Mouse (Mus musculus) intestine, embryonic 16.5 days (tissue): Measurements from ENCODE around the gene Figla. TPM values are rescaled to one million over a fixed set of nuclear protein-coding genes. Genes with fewer than 3 reads are reported as not detected.
A peak's percentile ranks its signal among the peaks of the same experiment; 100 is the strongest.

ENCODE experiments used
- ATAC-seq: fragments of 200-750 bp; cut with Nextera tagmentation; 2 replicates; pipeline ENCODE4 v1.8.0; 2017; ENCODE audit warnings: moderate TSS enrichment, moderate library complexity
- H3K27ac ChIP-seq: fragments of 300-500 bp; sonication (generic); 2 replicates; pipeline ENCODE4 v1.5.1; 2014; ENCODE audit warnings: mild to moderate bottlenecking, low read length
- H3K27me3 ChIP-seq: fragments of 300-500 bp; sonication (generic); replicated peaks from 2 replicates; pipeline ENCODE4 v1.6.1; 2014; ENCODE audit warnings: low read length, control low read depth, mixed read lengths; ENCODE audit not compliant: control insufficient read depth, insufficient read depth
- H3K36me3 ChIP-seq: fragments of 300-500 bp; sonication (generic); 2 replicates; pipeline ENCODE4 v1.6.1; 2014; ENCODE audit warnings: low read length, control low read depth; ENCODE audit not compliant: control insufficient read depth, insufficient read depth
- H3K4me1 ChIP-seq: fragments of 300-500 bp; sonication (generic); 2 replicates; pipeline ENCODE4 v1.6.1; 2014; ENCODE audit warnings: low read length, control low read depth, mixed read lengths; ENCODE audit not compliant: control insufficient read depth, insufficient read depth
- H3K4me2 ChIP-seq: fragments of 300-500 bp; sonication (generic); 2 replicates; pipeline ENCODE4 v1.6.1; 2014; ENCODE audit warnings: low read depth, low read length, control low read depth
- H3K4me3 ChIP-seq: fragments of 300-500 bp; sonication (generic); 2 replicates; pipeline ENCODE4 v1.5.1; 2014; ENCODE audit warnings: mild to moderate bottlenecking, low read length
- H3K9ac ChIP-seq: fragments of 300-500 bp; sonication (generic); 2 replicates; pipeline ENCODE4 v1.6.1; 2014; ENCODE audit warnings: low read depth, low read length
- H3K9me3 ChIP-seq: fragments of 300-500 bp; sonication (generic); 2 replicates; pipeline ENCODE4 v1.6.1; 2016; ENCODE audit warnings: low read length, control low read depth; ENCODE audit not compliant: control insufficient read depth
- WGBS: fragments of 180-500 bp; shearing (Covaris S2); extraction: QIAGEN DNeasy Blood & Tissue Kit; methylation state at CpG from one replicate; pipeline ENCODE4 v1.1.7; 2014; 5-methylcytosine and 5-hydroxymethylcytosine counted together
- polyA plus RNA-seq: library from polyadenylated mRNA; unstranded; fragments of >200 nt; fragmentation: Nextera tagmentation; extraction: Ambion mirVana; gene quantifications from 2 replicates; pipeline ENCODE4 v1.2.1, GENCODE M21; 2015

Gene Figla
- polyA plus RNA-seq, 1 experiment from 2014 or later: not detected

GRCm38 (mm10) chr6:86026632-86027292 lies 10.8 kb downstream of the Figla start:
- Histone ChIP-seq H3K9me3 (no peaks in the 10 kb centered on the region), H3K27ac (no peak overlapping the region), H3K4me2 (no peak overlapping the region), H3K4me1 (peaks cover 5% of the 10 kb centered on the region; the same call in 1 of the 2 replicates), H3K27me3 (peaks cover 18% of the 10 kb centered on the region), H3K36me3 (no peaks in the 10 kb centered on the region), H3K4me3 (no peak overlapping the region), H3K9ac (no peak overlapping the region)
- 82% methylated on average over 8 of the region's 8 CpGs for WGBS
- no peak for ATAC-seq

GRCm38 (mm10) chr6:86028150-86028549 lies 12.2 kb downstream of the Figla start:
- H3K4me2 ChIP-seq: peak overlapping the region; percentile 85
- H3K9me3 ChIP-seq: no peaks in the 10 kb centered on the region
- no peak overlapping the region for H3K27ac ChIP-seq
- H3K9ac ChIP-seq: peak overlapping the region; percentile 66; the same call in 1 of the 2 replicates
- peaks cover 5% of the 10 kb centered on the region; the same call in 1 of the 2 replicates for H3K4me1 ChIP-seq
- no peak for ATAC-seq
- H3K27me3 ChIP-seq: peaks cover 18% of the 10 kb centered on the region
- WGBS: 81% methylated on average over 2 of the region's 2 CpGs
- no peaks in the 10 kb centered on the region for H3K36me3 ChIP-seq
- peak overlapping the region; percentile 51; the same call in 1 of the 2 replicates for H3K4me3 ChIP-seq

DNA sequence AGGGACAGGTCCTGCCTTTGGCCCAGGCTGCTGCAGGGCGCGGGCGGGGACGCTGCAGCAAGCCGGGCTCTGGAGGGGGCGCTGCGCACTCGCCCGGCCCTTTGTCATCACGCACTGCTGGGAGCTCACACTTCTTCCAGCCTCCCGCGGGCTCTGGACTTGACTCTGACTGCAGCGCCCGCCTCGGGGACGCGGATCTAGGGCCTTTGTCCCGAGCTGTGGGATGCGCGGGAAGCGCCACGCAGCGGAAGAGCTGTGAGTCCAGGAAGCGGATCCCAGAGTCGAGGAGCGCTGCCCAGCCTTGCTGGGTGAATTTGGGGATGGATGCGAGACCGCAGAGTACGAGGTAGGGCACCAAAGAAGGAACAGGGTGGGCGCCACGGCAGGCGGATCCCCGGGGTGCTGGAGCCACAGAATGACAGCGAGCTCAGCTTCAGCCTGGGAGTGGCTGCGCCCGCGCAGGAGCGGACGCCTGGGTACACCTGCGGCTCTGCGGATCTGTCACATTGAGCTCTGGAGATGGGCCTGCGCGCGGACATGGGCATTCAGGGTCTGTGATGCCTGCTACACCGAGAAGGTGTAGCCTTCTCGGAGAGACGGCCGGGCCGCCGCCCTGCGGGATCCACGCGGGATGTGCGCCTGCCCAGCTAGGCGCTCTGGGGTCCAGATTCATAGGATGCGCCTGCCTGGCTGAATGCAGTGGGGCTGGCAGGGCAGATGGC lies 12.8 kb downstream of the Figla start, which contains the start of gene Add2:
Add2 (plus strand) TSS at position 81 of the 722 bp plus-strand sequence.
- H3K4me3 ChIP-seq: peak within 1 kb of the TSS; percentile 51
- ATAC-seq: peak; percentile 58
- peaks cover 5% of the 10 kb centered on the region; the same call in 1 of the 2 replicates for H3K4me1 ChIP-seq
- H3K27me3 ChIP-seq: peaks cover 18% of the 10 kb centered on the region
- H3K4me2 ChIP-seq: peak within 1 kb of the TSS; percentile 85
- peak within 1 kb of the TSS; percentile 66 for H3K9ac ChIP-seq
- WGBS: 2% methylated on average over 56 of the region's 56 CpGs
- no peaks in the 10 kb centered on the region for H3K36me3 ChIP-seq
- H3K27ac ChIP-seq: no peak within 1 kb of the TSS
- no peaks in the 10 kb centered on the region for H3K9me3 ChIP-seq

GRCm38 (mm10) chr6:86029323-86029713 lies 13.3 kb downstream of the Figla start:
- Histone ChIP-seq H3K27me3 (peaks cover 18% of the 10 kb centered on the region), H3K9me3 (no peaks in the 10 kb centered on the region), H3K4me3 (peak overlapping the region; percentile 51), H3K4me2 (peak overlapping the region; percentile 85), H3K9ac (peak overlapping the region; percentile 66), H3K4me1 (peaks cover 5% of the 10 kb centered on the region; the same call in 1 of the 2 replicates), H3K36me3 (no peaks in the 10 kb centered on the region), H3K27ac (no peak overlapping the region)
- ATAC-seq: no peak
- WGBS: 10% methylated on average over 6 of the region's 6 CpGs

DNA sequence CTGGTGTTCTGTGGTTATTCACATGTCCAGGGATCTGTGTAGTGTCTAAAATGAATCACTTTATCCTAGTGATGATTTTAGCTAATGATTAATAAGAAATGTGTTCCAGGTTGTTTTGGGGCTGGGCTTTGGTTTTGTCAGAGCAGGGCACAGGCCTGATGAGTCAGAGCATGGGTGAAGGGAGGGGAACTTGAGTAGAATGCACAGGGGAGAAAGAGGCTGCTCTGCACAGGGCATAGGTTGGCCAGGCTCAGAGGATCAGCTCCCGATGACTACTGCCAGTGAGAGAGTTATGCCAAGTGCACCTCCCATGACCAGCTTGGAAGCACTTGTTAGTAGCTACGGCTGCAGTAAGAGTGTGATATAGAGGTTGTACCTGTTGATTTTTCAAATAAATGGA lies 15.6 kb downstream of the Figla start:
- H3K4me1 ChIP-seq: peaks cover 5% of the 10 kb centered on the region; the same call in 1 of the 2 replicates
- no peak overlapping the region for H3K9ac ChIP-seq
- peak; percentile 60; the same call in 1 of the 2 replicates for ATAC-seq
- peaks cover 18% of the 10 kb centered on the region for H3K27me3 ChIP-seq
- no peak overlapping the region for H3K27ac ChIP-seq
- no peak overlapping the region for H3K4me3 ChIP-seq
- no peak overlapping the region for H3K4me2 ChIP-seq
- WGBS: 84% methylated on average over 2 of the region's 2 CpGs
- H3K36me3 ChIP-seq: no peaks in the 10 kb centered on the region
- H3K9me3 ChIP-seq: no peaks in the 10 kb centered on the region

GRCm38 (mm10) chr6:86033635-86034034 lies 17.7 kb downstream of the Figla start:
- H3K4me1 ChIP-seq: peaks cover 3% of the 10 kb centered on the region; the same call in 1 of the 2 replicates
- H3K9me3 ChIP-seq: no peaks in the 10 kb centered on the region
- H3K4me2 ChIP-seq: no peak overlapping the region
- H3K36me3 ChIP-seq: no peaks in the 10 kb centered on the region
- whole genome bisulfite sequencing: 82% methylated on average over 1 of the region's 1 CpGs
- no peak overlapping the region for H3K9ac ChIP-seq
- no peak overlapping the region for H3K4me3 ChIP-seq
- peaks cover 16% of the 10 kb centered on the region for H3K27me3 ChIP-seq
- ATAC-seq: no peak
- H3K27ac ChIP-seq: no peak overlapping the region

DNA sequence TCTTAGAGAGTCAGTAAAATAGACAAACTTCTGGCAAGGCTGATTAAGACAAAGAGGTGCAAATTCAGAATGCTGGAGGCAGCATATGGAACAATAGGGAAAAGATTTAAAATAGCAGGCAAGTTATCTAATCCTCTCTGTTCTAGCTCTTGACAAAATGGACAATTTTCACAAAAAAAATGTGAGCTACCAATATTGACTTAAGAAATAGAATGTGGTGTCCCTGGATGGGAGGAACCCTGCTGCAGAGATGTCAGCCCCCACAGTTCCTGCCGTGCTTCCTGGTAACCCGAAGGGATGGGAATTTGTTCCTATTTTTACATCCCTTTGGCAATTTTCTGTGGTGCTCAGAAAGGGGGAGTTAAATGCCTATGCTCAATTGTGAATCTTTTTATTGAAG lies 22.9 kb downstream of the Figla start:
- Histone ChIP-seq H3K4me2 (no peak overlapping the region), H3K4me3 (no peak overlapping the region), H3K4me1 (no peaks in the 10 kb centered on the region), H3K27ac (no peak overlapping the region), H3K9ac (no peak overlapping the region), H3K36me3 (no peaks in the 10 kb centered on the region), H3K9me3 (no peaks in the 10 kb centered on the region), H3K27me3 (no peaks in the 10 kb centered on the region)
- ATAC-seq: no peak
- 71% methylated on average over 2 of the region's 2 CpGs for WGBS

DNA sequence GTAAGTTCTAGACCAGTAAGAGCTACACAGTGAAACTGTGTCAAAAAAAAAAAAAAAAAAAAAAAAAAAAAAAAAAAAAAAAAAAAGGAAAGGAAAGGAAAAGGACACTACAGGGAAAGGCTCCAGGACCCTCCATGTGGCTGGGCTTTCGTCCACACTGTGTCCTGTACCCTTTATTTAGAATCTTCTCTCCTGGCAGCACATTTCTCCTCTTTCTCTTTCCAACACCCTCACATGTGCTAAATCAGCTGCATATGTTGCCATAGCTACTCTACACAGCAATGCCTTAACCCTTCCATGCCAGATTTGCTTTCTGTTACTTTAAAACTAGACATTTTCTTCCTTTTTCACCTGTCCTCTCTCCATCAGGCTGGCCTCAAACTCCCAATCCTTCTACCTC lies 24.2 kb downstream of the Figla start:
- Histone ChIP-seq H3K36me3 (no peaks in the 10 kb centered on the region), H3K4me1 (no peaks in the 10 kb centered on the region), H3K27me3 (no peaks in the 10 kb centered on the region), H3K4me2 (no peak overlapping the region), H3K27ac (no peak overlapping the region), H3K9me3 (no peaks in the 10 kb centered on the region), H3K9ac (no peak overlapping the region), H3K4me3 (no peak overlapping the region)
- WGBS: 57% methylated on average over 1 of the region's 1 CpGs
- no peak for ATAC-seq

GRCm38 (mm10) chr6:86047510-86047909 lies 31.5 kb downstream of the Figla start:
- WGBS: 91% methylated on average over 11 of the region's 11 CpGs

More at GRCm38 (mm10) chr6:86047510-86047909, 31.5 kb downstream of the Figla start:
- H3K9ac ChIP-seq: no peak overlapping the region
- H3K4me3 ChIP-seq: no peak overlapping the region
- ATAC-seq: no peak
- H3K27ac ChIP-seq: no peak overlapping the region
- H3K27me3 ChIP-seq: no peaks in the 10 kb centered on the region
- H3K4me2 ChIP-seq: no peak overlapping the region
- 0 out of 2 replicates have a peak, but pooled peaks cover 5% of the 10 kb centered on the region for H3K4me1 ChIP-seq
- no peaks in the 10 kb centered on the region for H3K9me3 ChIP-seq
- H3K36me3 ChIP-seq: no peaks in the 10 kb centered on the region
